Mouse (Mus musculus) spleen, adult 2 months (tissue): ENCODE measurements around the gene Mfng. TPM values are rescaled to one million over a fixed set of nuclear protein-coding genes. Genes with fewer than 3 reads are reported as not detected.

Source experiments
- DNase-seq, 2 experiments: peaks; one replicate each; pipeline versions ENCODE4 v3.0.0 to v3.0.0-alpha.2; 2012 to 2021; ENCODE audit warnings: low spot score in 2 of 2, low read depth in 1 of 2
- H3K27ac ChIP-seq: fragments of 200-500 bp; 2 replicates; pipeline ENCODE4 v1.5.1; 2012; ENCODE audit warnings: low read length, inconsistent platforms; ENCODE audit not compliant: insufficient read depth
- H3K27me3 ChIP-seq: fragments of 200-500 bp; 2 replicates; pipeline ENCODE4 v1.6.1; 2012; ENCODE audit warnings: mild to moderate bottlenecking, moderate library complexity, low read length, inconsistent platforms; ENCODE audit not compliant: control insufficient read depth, insufficient read depth
- H3K36me3 ChIP-seq: fragments of 200-500 bp; 2 replicates; pipeline ENCODE4 v1.6.1; 2012; ENCODE audit warnings: mild to moderate bottlenecking, low read length, inconsistent platforms; ENCODE audit not compliant: control insufficient read depth, insufficient read depth
- H3K4me1 ChIP-seq: fragments of 200-500 bp; 2 replicates; pipeline ENCODE4 v1.6.1; 2011; ENCODE audit warnings: inconsistent platforms; ENCODE audit not compliant: control insufficient read depth, insufficient read depth, insufficient read length
- H3K4me3 ChIP-seq: fragments of 200-500 bp; 2 replicates; pipeline ENCODE4 v1.5.1; 2011; ENCODE audit warnings: mild to moderate bottlenecking, inconsistent platforms; ENCODE audit not compliant: insufficient read depth, insufficient read length; ENCODE audit errors: extremely low read depth
- CTCF ChIP-seq: fragments of 200-500 bp; IDR thresholded peaks from 2 replicates; pipeline ENCODE4 v1.5.1; 2011; ENCODE audit warnings: mild to moderate bottlenecking, inconsistent platforms; ENCODE audit not compliant: insufficient read depth, insufficient read length, insufficient replicate concordance; ENCODE audit errors: extremely low read depth
- POLR2A ChIP-seq: fragments of 200-500 bp; IDR thresholded peaks from 2 replicates; pipeline ENCODE4 v1.6.1; 2011; ENCODE audit warnings: low read depth, low read length, inconsistent platforms
- WGBS: fragments of 180-500 bp; shearing (Covaris S2); methylation state at CpG from one replicate; pipeline ENCODE4 v1.1.7; 2018; 5-methylcytosine and 5-hydroxymethylcytosine counted together
- polyA plus RNA-seq: library from polyadenylated mRNA; depleted of rRNA; stranded (reverse); fragments of >200 nt; gene quantifications from 2 replicates; pipeline ENCODE4 v1.2.3, GENCODE M21; 2012

The Mfng gene
- polyA plus RNA-seq, 1 experiment, result 66.0 TPM

DNA sequence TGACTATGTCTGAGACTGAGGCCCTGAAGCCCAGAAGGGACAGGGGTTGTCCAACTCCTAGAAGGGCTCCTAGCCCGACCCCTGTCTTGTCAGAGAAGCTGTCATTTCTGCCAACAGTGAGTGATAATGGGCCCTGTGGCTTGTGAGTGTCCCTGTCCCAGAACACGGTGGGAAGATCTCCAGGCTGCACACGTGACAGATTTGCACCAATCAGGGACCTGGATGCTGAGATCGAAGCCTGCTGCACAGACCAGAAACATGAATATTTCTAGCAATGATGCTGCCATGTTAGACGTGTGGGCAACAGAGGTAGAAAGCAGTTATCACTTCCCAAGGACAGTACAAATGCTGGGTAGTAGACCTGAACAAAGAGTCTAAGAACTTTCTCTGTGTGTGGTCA lies 11.2 kb upstream of the Mfng start:
- no peak for DNase-seq
- WGBS, result 77% methylated on average over 5 of the region's 5 CpGs
- Histone ChIP-seq H3K36me3 (no peaks in the 10 kb centered on the region), H3K27me3 (no peaks in the 10 kb centered on the region), H3K4me3 (no peak overlapping the region), H3K4me1 (no peaks in the 10 kb centered on the region), H3K27ac (no peak overlapping the region)
- TF ChIP-seq CTCF (no peak), POLR2A (no peak)

DNA sequence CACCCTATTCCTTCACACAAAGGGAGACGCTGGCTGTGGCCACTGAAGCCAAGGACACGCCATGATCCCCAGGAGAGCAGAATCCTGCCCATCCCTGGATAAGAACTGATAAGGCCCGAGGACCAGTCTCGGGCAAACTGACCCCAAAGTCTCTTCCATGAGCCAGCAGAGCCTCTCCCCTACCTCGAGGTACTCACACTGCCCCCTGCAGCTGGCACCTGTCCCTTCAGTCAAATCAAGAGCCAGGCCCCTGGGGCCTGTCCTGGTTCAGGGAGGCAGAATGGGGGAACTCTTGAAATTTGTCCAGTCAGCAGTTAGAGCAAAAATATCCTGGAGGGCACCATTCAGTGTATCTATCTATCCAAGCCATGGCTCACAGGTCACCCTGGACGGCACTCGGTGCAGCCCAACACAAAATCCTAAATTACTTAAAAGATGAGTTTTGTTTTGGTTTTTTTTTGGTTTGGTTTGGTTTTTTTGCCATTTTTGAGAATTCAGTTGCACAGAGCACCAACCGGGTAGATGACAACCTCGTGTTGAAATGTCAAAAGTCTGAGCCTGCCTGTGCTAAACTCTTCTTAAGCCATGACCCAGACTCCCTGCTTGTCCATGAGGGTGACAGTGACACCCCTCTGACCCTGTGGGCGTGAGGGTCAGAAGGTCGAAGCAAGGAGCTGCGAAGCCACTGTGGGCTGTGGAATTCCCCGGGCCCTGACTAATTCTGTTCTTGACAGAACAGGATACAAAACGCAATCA lies 9.3 kb upstream of the Mfng start:
- WGBS, result 75% methylated on average over 14 of the region's 14 CpGs
- no peaks in the 10 kb centered on the region for H3K4me1 ChIP-seq
- DNase-seq, result no peak
- H3K36me3 ChIP-seq, result no peaks in the 10 kb centered on the region
- no peaks in the 10 kb centered on the region for H3K27me3 ChIP-seq
- no peak for TF ChIP-seq POLR2A
- no peak for TF ChIP-seq CTCF
- no peak overlapping the region for H3K4me3 ChIP-seq
- H3K27ac ChIP-seq, result no peak overlapping the region

GRCm38 (mm10) chr15:78780908-78781307 lies 7.6 kb upstream of the Mfng start:
- 85% methylated on average over 7 of the region's 7 CpGs for WGBS
- H3K27ac ChIP-seq, result no peak overlapping the region
- no peaks in the 10 kb centered on the region for H3K27me3 ChIP-seq
- no peaks in the 10 kb centered on the region; the same call in 1 of the 2 replicates for H3K36me3 ChIP-seq
- no peaks in the 10 kb centered on the region for H3K4me1 ChIP-seq
- H3K4me3 ChIP-seq, result no peak overlapping the region
- no peak for DNase-seq
- TF ChIP-seq CTCF (no peak), POLR2A (no peak)

- no peaks in the 10 kb centered on the region for H3K27me3 ChIP-seq
- 92% methylated on average over 14 of the region's 14 CpGs for whole genome bisulfite sequencing
- H3K4me3 ChIP-seq, result no peak overlapping the region
- no peak for DNase-seq
- no peaks in the 10 kb centered on the region; the same call in 1 of the 2 replicates for H3K36me3 ChIP-seq
- no peak overlapping the region for H3K27ac ChIP-seq
- H3K4me1 ChIP-seq, result no peaks in the 10 kb centered on the region
- TF ChIP-seq CTCF, result no peak
- TF ChIP-seq POLR2A, result no peak
Observed at GRCm38 (mm10) chr15:78780359-78780758, 7.1 kb upstream of the Mfng start.

- no peaks in the 10 kb centered on the region for H3K4me1 ChIP-seq
- DNase-seq, result no peak
- H3K27me3 ChIP-seq, result no peaks in the 10 kb centered on the region
- WGBS, result 92% methylated on average over 5 of the region's 5 CpGs
- no peak overlapping the region for H3K27ac ChIP-seq
- no peaks in the 10 kb centered on the region; the same call in 1 of the 2 replicates for H3K36me3 ChIP-seq
- TF ChIP-seq POLR2A, result no peak
- TF ChIP-seq CTCF, result no peak
- no peak overlapping the region for H3K4me3 ChIP-seq
Observed at GRCm38 (mm10) chr15:78779690-78780089, 6.4 kb upstream of the Mfng start.

DNA sequence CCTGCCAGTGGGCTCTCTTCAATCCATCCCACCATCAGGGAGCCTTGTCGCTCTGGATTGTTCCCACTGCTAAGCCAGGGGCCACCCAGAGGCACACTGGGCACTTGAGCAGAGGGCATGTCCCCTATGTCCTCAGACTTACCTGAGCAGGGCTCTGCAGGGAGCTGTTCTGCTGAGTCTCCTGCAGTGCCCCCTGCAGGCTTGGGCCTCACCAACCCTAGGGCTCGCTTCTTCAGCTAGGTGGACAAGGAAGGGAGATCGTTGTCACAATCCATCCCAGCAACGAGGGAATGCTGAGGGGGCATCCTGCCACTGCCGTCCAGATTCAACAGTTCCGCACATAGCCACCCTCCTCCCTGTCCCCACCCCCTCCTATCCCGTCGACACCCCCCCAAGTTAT lies 6.0 kb upstream of the Mfng start:
- no peaks in the 10 kb centered on the region for H3K27me3 ChIP-seq
- no peak for TF ChIP-seq POLR2A
- peak; percentile 18; the same call in 1 of the 2 replicates for TF ChIP-seq CTCF
- no peaks in the 10 kb centered on the region for H3K4me1 ChIP-seq
- WGBS, result 84% methylated on average over 8 of the region's 8 CpGs
- no peak for DNase-seq
- no peak overlapping the region for H3K27ac ChIP-seq
- H3K36me3 ChIP-seq, result no peaks in the 10 kb centered on the region; the same call in 1 of the 2 replicates
- H3K4me3 ChIP-seq, result no peak overlapping the region
